Mouse (Mus musculus): Measurements from ENCODE around the gene Zc2hc1c.
A peak's percentile ranks its signal among the peaks of the same experiment; 100 is the strongest.
"Not testable (repeated sequence)": the region's sequence is repeated elsewhere in the genome, so short reads cannot be mapped to it uniquely, and the experiment has no call there.

The Zc2hc1c gene

DNA sequence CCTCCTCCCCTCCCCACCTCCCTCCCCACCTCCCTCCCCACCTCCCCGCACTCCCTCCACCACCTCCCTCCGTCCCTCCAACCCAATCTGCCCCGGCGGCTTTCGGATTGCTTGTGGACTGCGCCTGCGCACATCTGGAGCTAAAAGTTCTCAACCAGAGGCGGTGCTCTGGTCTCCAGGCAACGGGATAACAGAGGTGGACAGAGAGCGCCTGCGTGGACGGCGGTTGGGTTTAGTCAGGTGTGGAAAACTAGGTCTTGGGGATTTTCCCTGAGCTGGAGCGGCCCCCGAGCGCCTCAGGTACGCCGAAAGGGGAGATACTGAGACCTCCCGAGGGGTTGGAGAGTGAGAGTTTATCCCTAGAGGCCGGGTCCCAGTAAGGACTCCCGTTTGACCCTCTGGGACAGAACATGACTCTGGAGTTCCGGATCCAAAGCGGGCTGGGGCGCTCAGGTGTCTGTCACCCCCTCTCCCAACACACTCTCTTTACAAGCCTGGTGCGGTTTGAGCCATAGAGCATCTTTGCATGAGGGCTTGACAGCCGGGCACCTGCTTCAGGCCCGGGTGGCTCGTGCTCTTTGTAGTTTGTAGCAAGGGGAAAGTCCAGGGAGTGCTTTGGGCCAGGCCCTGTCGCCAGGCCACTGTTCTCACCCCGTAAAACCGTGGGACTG, at the start of gene Zc2hc1c:
Gene Zc2hc1c, plus strand, starts transcription at position 106 of the 671 bp plus-strand sequence.
- peak; percentile 90 for DNase-seq (ENCODE audit: low read depth, low spot score)

GRCm38 (mm10) chr12:85252083-85252482, 36.3 kb upstream of the Zc2hc1c start:
- no peak for DNase-seq (ENCODE audit: low read depth, low spot score)

GRCm38 (mm10) chr12:85256074-85256751, 32.2 kb upstream of the Zc2hc1c start:
- no peak for DNase-seq (ENCODE audit: low read depth, low spot score)

GRCm38 (mm10) chr12:85257008-85257639, 31.3 kb upstream of the Zc2hc1c start:
- DNase-seq (ENCODE audit: low read depth, low spot score) = peak; percentile 39

DNA sequence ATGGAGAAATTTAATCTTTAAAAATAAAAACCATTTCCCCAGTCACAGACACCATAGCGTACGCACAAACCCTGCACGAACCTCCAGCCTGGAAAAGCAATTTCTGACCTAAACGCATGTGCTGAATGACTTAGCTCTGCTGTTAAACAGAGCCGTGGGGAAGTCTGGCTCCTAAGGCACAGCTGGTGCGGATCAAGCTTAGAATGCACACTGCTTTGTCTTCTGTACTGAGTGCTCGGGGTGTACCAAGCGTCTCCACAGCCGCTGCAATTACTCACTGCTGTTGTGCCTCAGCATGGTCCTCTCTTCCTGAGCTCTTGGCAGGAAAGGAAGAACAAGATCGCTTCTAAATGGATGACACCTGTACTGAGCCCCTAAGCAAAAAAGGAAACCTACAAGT, 25.9 kb upstream of the Zc2hc1c start:
- DNase-seq (ENCODE audit: low read depth, low spot score) = no peak

- DNase-seq (ENCODE audit: low read depth, low spot score) = no peak
Measured at GRCm38 (mm10) chr12:85263190-85263589, 25.2 kb upstream of the Zc2hc1c start.

- no peak for DNase-seq (ENCODE audit: low read depth, low spot score)
Measured at GRCm38 (mm10) chr12:85264531-85264930, 23.9 kb upstream of the Zc2hc1c start.

- DNase-seq (ENCODE audit: low read depth, low spot score) = no peak
Measured at GRCm38 (mm10) chr12:85264940-85265339, 23.5 kb upstream of the Zc2hc1c start.

- no peak for DNase-seq (ENCODE audit: low read depth, low spot score)
Measured at GRCm38 (mm10) chr12:85266248-85266647, 22.1 kb upstream of the Zc2hc1c start.

GRCm38 (mm10) chr12:85269821-85270220, 18.6 kb upstream of the Zc2hc1c start:
- DNase-seq (ENCODE audit: low read depth, low spot score) = no peak

DNA sequence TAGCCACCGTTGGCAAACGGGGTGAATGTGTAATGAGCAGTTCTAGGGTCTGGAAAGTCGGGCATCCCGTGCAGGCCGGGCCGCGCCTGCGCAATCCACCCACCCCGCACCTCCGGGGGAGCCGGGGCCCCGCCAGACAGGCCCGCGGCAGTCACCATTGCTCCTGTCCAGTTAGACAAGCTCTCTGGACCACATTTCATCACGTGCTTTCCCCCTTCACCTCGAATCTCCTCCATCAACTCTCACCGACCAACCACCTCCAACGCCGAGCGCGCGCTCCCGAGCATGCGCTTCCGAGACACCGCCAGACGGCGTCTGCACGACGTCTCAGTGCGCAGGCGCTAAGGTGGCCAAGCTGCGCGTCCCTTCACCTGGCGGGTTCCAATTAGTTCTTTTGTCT, 18.1 kb upstream of the Zc2hc1c start, which contains the start of gene Mlh3:
Gene Mlh3, minus strand, starts transcription at position 281 of the 400 bp plus-strand sequence.
- DNase-seq (ENCODE audit: low read depth, low spot score) = peak; percentile 90

DNA sequence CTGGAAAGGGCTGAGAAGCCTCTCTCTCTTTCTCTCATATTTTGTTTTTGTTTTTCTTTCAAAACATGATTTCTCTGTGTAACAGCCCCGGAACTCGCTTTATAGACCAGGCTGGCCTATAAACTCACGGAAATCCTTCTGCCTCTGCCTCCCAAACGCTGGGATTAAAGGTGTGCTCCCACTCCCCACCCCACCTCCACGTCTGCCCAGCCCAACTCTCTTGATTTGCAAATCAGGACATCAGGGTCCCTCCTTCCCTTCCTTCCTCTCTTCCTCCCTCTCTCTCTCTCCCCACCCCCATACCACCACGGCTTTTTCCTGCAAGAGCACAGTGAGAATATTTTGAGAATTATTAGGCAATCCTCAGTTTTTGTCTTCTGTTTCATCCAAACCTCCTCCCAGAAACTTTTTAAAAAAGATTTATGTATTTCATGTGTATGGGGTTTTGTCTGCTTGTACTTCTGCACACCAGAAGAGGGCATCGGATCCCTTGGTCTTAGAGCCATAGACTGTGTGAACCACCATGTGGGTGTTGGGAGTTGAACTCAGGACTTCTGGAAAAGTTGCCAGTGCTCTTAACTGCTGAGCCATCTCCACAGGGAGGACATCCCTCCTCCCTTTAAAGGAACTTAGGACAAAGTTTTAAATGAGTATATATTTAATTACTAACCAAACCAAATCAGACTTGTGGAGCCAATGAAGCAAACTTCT, 17.1 kb upstream of the Zc2hc1c start:
- DNase-seq (ENCODE audit: low read depth, low spot score) = no peak

DNA sequence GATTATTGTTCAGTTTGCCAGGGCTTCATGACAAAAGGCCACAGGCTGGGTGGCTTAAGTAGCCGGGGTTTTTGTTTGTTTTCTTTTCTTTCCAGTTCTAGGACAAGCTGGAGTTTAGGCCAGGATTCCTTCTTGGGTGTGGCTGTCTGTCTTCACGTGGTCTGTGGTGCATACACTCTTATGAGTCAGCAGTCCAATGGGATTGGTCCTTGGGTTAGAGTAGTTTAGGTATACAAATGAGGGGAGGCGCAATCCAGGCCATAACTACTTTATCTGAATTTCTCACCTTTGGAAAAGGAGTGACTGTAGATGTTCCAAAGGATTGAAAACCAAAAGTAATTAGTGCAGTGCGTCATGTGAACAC, 16.6 kb upstream of the Zc2hc1c start:
- DNase-seq (ENCODE audit: low read depth, low spot score) = no peak

GRCm38 (mm10) chr12:85273508-85273907, 14.9 kb upstream of the Zc2hc1c start:
- DNase-seq (ENCODE audit: low read depth, low spot score) = no peak

- DNase-seq (ENCODE audit: low read depth, low spot score) = no peak
Measured at GRCm38 (mm10) chr12:85276273-85276672, 12.1 kb upstream of the Zc2hc1c start.

DNA sequence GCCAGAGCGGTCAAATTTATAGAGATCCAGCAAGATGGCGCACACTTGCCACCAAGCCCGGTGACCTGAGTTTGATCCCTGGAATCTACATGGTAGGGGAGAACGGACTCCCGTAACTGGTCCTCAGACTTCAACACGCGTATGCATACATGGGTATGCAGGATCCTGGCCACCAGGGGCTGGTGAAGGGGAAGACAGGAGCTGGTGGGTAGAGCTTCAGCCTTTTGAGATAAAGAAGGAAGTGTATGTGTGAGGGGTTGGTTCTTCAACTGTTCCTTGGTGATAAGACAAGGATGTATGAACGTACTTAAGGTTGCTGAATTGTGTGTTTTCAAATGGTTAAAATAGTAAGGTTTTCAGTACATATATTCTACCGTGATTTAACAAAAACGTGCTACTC, 9.5 kb upstream of the Zc2hc1c start:
- DNase-seq (ENCODE audit: low read depth, low spot score) = peak; percentile 39

- DNase-seq (ENCODE audit: low read depth, low spot score) = no peak
Measured at GRCm38 (mm10) chr12:85279396-85280080, 8.9 kb upstream of the Zc2hc1c start.

GRCm38 (mm10) chr12:85280105-85280844, 8.1 kb upstream of the Zc2hc1c start:
- DNase-seq (ENCODE audit: low read depth, low spot score) = peak; percentile 95

- peak; percentile 17 for DNase-seq (ENCODE audit: low read depth, low spot score)
Measured at GRCm38 (mm10) chr12:85280845-85281651, 7.3 kb upstream of the Zc2hc1c start.

DNA sequence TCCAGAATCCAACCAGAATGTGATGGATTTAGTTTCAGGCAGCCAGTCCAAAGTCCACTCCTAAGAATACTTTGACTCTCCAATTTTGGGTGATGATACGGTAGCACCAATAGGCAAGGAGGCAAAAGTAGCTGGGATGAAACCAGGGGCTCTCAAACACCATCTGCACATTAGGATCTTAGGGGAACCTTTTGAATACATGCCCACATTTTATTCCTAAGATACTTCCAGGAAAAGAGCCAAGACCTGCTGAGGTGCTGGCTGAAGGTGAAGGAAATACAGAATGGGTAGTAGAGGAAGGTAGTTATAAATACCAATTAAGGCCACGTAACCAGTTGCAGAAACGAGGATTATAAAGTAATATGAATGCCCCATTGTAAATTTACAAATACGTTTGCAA, 6.6 kb upstream of the Zc2hc1c start:
- DNase-seq (ENCODE audit: low read depth, low spot score) = not testable (repeated sequence)

Measured in CD4-positive helper T cell, adult 2 months (primary cell).